Mouse (Mus musculus) olfactory bulb, adult 2 months (tissue): ENCODE results near the gene Foxo4.

Source experiments
- CTCF ChIP-seq: fragments of 200-500 bp; IDR thresholded peaks from 2 replicates; pipeline ENCODE4 v1.5.1; 2012; ENCODE audit warnings: low read depth, mild to moderate bottlenecking, low read length, moderate library complexity; ENCODE audit not compliant: insufficient read depth
- POLR2A ChIP-seq: fragments of 200-500 bp; IDR thresholded peaks from 2 replicates; pipeline ENCODE4 v1.6.1; 2012; ENCODE audit warnings: mild to moderate bottlenecking, low read depth, low read length, moderate library complexity; ENCODE audit not compliant: insufficient read depth

GRCm38 (mm10) chrX:101263892-101264291 is 9.6 kb downstream of the Foxo4 start, which contains the start of gene Gm614:
- TF ChIP-seq CTCF (no peak), POLR2A (no peak)
